Mouse (Mus musculus) embryonic fibroblast, embryonic 13.5 days (primary cell): Measurements from ENCODE around the gene Cacna2d3.

Experiments used
- CTCF ChIP-seq: IDR thresholded peaks from 2 replicates; pipeline ENCODE4 v1.5.1; 2011; ENCODE audit warnings: mild to moderate bottlenecking, control low read depth, low read length, moderate library complexity, borderline replicate concordance; ENCODE audit not compliant: insufficient read depth
- POLR2A ChIP-seq: IDR thresholded peaks from 2 replicates; pipeline ENCODE4 v1.6.1; 2011; ENCODE audit warnings: low read depth, mild to moderate bottlenecking, control low read depth, low read length, moderate library complexity

DNA sequence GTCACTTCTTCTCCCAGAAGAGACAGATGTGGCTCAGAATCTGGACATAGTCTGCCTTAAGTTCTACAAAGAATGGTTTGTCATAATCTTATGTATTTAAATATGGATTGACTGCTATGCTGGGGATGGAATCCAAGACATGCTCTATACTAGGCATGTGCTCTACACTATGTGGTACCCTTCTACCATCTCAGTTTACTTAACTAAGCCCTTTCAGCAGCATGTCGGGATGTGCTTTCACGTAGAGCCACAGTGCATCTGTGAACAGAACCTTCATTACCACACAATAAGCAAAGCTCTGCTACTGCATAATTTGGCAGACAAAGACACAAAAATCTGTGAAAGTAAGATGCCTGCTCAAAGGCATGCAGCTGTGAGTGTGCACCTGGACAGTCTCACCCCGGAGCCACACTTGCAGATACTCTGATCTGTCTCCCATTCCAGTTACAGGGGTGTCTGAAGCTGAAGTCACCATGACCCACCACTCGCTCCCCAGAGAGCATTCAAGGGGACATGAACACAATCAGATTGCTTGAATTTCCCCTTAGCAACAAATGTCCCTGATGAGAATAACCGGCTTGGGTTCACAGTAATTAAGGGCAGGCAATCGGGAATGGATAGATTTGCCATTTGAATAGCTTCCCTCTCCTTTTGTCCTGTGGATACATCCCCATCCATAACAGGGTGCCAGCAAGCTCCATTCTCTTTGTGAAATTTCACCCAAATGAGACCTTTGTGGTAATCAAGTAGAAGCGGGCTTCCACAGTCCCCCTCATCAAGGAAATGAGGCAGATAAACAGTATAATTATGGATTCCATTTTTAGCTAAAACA lies 773.4 kb downstream of the Cacna2d3 start:
- TF ChIP-seq POLR2A, result no peak
- TF ChIP-seq CTCF, result no peak
